Mouse (Mus musculus) adrenal gland, postnatal 14 days (tissue): ENCODE measurements at regions not wholly inside any gene's neighbourhood (a gene's known extent, or its start where the extent isn't known, plus 50 kb on each side); places are given as distances from the start of the nearest gene placed in this dataset.

Experiments used
- DNase-seq: peaks from one replicate; pipeline ENCODE4 v3.0.0; 2021; ENCODE audit warnings: mixed read lengths

GRCm38 (mm10) chr5:120030904-120031303 lies 85.4 kb upstream of the Rbm19 start:
- no peak for DNase-seq

GRCm38 (mm10) chr5:120031614-120032013 lies 84.7 kb upstream of the Rbm19 start:
- DNase-seq = no peak

DNA sequence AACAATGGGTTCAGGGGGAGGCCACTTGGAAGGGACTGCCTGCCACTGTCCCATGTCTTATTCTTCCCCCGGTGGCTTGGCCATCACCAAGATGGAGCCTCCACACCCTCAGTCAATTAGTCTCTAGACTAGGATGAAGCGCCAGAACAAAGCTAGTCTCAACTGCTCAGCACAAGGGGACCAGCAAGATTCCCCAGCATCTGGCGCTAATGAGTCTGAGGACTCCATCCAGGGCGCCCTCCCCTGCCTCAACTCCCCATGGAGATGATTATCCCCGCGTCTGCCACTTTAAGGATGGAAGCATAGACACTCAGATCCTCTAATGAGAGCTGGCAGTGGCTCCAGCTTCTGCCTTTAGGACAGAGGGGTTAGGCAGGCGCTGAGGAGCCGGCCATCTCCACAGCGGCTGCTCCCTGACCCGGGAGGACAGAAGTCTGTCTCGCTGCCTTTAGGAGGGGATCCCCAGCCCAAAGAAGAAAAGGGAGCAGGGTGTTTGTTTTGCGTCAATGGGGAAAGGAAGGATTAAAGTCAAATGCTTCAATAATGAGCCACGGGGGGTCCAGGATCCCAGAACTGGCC lies 81.7 kb upstream of the Rbm19 start:
- no peak for DNase-seq

GRCm38 (mm10) chr5:120035251-120035650 lies 81.0 kb upstream of the Rbm19 start:
- DNase-seq = no peak

GRCm38 (mm10) chr5:120037806-120038205 lies 78.5 kb upstream of the Rbm19 start:
- no peak for DNase-seq

DNA sequence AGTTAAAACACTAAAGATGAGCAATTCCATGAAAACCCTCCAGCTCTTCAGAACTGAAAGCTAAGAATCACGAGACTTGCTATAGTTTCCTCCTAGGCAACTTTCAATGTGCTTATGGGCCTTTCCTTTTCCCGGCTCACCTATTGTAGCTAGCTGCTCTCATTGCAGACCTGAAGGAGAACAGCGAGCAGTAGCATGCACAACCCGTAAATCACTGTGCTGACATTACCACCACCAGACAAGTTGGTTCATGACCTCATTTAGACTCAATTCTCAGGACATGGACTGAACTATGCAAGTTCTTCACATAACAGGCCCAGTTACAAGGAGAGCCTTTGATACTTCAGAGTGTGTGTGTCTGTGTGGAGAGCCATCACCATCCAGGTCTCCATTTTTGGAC lies 72.5 kb upstream of the Rbm19 start:
- no peak for DNase-seq

DNA sequence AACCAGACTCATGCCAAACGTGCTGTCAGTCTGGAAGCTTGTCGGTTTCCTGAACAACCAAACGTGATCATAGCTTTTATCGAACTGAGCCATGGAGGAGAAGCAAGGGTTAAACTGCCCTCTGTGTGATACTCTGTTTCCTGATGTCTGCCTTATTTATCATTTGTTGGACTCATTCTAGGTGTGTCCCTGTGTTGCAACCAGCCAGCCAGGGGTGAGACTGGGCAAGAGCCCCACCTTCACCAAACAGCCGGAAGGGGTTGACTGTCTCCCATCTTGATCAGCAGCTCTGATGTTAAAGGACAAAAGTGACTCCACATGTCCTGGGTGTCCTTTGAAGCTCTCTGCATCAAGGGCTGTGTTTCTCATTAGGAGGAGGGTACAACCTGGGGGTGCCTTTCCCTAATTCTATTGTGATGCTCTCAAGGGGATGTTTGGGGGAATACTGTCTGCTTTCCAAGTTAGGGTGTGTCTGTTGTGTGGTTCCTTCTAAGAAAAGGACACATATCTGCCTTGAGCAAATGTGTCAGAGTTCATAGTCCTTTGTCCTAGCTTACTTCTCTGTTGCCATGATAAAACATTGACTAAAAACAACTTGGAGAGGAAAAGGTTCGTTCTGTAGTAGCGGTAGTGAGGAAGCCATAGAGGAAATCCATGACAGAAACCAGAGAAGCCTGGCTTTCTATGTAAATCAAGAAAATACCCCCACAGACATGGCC lies 67.0 kb upstream of the Rbm19 start:
- DNase-seq = no peak

- no peak for DNase-seq
These were observed 65.4 kb upstream of the Rbm19 start for GRCm38 (mm10) chr5:120050728-120051436.

- DNase-seq = peak; percentile 15
These were observed 61.6 kb upstream of the Rbm19 start for GRCm38 (mm10) chr5:120054498-120055167.
